Mouse (Mus musculus) liver, embryonic 14.5 days (tissue): ENCODE measurements around the gene Brap.

Experiments
- CTCF ChIP-seq: IDR thresholded peaks from 2 replicates; pipeline ENCODE4 v1.5.1; 2016; ENCODE audit warnings: antibody characterized with exemption, low read depth, control low read depth
- EP300 ChIP-seq: IDR thresholded peaks from 2 replicates; pipeline ENCODE4 v1.6.1; 2016; ENCODE audit warnings: antibody characterized with exemption, low read depth

DNA sequence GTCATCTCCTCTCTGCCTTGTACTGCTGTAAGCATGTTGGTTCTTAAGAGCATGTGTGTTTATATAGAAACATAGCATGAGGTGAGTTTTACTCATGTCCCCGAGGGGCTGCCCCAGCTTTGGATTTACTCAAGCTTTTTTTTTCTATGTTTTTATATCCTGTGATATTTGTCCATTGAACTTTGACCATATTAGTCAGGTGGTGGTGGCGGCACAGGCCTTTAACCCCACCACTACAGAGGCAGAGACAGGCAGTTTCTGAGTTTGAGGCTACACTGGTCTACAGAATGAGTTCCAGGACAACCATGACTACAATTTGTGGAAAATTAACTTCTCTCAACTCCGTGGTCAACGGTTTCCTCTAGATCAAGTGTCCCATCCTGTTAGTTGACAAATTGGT, 6.7 kb downstream of the Brap start:
- TF ChIP-seq CTCF (no peak), EP300 (no peak)
